Mouse (Mus musculus): ENCODE results near the gene Nuak1.

- TF ChIP-seq CTCF (IDR thresholded peaks at IDR 0.05 in 2 of 3, conservative IDR thresholded peaks at IDR 0.05 in 1 of 3; ENCODE audit: control insufficient read depth in 1 of 3, insufficient read depth in 1 of 3, low read depth in 2 of 3, low read length in 3 of 3, poor library complexity in 1 of 3, severe bottlenecking in 1 of 3) (no peak), NRF1 (IDR thresholded peaks at IDR 0.05; ENCODE audit: insufficient read depth, low read depth, low read length, poor library complexity, severe bottlenecking) (no peak), POLR2A (IDR thresholded peaks at IDR 0.05; ENCODE audit: control insufficient read depth in 1 of 2, insufficient read depth in 1 of 2, low read depth in 1 of 2, low read length in 2 of 2, poor library complexity in 1 of 2) (no peak), POLR2AphosphoS5 (IDR thresholded peaks at IDR 0.05; ENCODE audit: borderline replicate concordance, low read depth, low read length) (no peak), EP300 (IDR thresholded peaks at IDR 0.05; ENCODE audit: low read depth in 1 of 2, low read length in 2 of 2) (no peak), NELFE (IDR thresholded peaks at IDR 0.05; ENCODE audit: low read depth, low read length) (no peak), ZC3H11A (IDR thresholded peaks at IDR 0.05; ENCODE audit: low read depth, low read length) (no peak), ELF1 (IDR thresholded peaks at IDR 0.05; ENCODE audit: low read depth, low read length) (no peak), TBP (IDR thresholded peaks at IDR 0.05; ENCODE audit: low read depth, low read length) (no peak), BHLHE40 (IDR thresholded peaks at IDR 0.05; ENCODE audit: borderline replicate concordance, low read depth, low read length) (no peak)
These were observed 66.9 kb downstream of the Nuak1 start for GRCm38 (mm10) chr10:84373476-84373875.
